Mouse (Mus musculus) adrenal gland, postnatal 25 days (tissue): ENCODE measurements around the gene Ankrd60. TPM values are rescaled to one million over a fixed set of nuclear protein-coding genes. Genes with fewer than 3 reads are reported as not detected.

Source experiments
- DNase-seq: peaks from one replicate; pipeline ENCODE4 v3.0.0; 2021; ENCODE audit warnings: mixed read lengths
- long read RNA-seq: library from polyadenylated mRNA; stranded (forward); transcript quantifications from one replicate; pipeline ENCODE4 v2.0.0, GENCODE M21; 2021
- total RNA-seq: library from RNA; stranded (reverse); gene quantifications from 2 replicates; pipeline ENCODE4 v1.2.3, GENCODE M21; 2021

Gene Ankrd60
- not detected in 2 replicates for total RNA-seq
- long read RNA-seq: 0 reads

DNA sequence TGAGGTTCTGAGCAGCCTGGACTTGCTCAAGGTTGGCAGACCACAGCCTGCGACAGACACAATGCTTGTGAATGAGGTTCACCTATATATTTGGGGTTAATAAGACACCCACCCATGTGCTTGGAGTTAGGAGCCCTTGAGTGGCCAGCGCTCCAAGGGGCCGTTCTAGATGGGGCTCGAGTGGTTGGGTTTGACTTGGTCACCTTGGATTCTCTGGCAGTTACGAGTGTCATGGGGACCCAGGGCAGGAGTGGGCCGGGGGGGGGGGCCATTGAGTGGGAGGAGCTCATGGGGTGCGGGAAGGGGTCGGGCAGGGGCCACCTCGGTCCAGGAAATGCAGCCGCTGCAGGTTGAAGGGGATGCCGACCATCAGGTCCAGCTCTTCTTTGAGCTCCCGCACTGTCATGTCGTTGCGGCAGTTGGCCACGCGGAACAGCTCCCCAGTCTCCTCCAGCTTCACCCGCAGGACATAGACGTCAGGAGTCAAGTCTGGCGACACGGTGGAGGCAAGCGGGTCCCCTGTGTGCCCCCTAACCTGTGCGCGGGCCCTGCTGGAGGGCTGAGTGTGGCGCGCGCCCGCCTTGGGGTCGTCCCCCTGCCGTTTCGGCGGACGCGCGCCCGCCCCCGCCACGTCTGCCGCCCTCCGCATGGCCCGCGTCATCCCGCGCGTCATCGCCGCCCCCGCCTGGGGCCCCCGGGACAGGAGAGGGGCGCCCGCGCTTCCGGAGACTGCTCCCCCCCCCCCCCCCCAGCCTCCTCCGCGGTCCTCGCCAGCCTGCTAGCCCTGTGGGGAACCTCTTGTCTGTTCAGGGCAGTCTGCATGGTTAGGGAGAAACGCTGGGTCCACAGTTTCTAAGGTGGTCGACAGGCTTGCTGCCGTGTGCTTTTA is at the start of gene Ankrd60:
TSS of gene Ankrd60 (minus strand) at position 697 of the 889 bp plus-strand sequence.
- peak; percentile 28 for DNase-seq

DNA sequence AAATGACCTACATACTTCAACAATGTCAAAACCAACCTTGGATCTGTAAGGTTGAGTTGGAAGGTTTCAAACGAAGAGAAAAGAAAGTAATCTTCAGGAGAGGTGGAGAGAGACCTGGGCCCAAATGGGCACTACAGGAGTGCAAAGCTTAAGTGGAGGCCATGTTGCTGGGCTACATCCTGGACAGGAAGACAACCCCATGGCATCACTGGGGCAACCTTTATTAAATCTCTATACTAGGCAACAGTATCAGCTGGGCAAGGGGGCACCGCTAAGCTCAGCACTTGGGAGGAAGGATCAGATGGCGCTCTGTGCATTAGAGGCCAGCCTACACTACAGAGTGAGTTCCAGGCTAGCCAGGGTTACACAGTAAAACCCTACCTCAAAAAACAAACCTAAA is 47.6 kb upstream of the Ankrd60 start:
- DNase-seq: no peak

DNA sequence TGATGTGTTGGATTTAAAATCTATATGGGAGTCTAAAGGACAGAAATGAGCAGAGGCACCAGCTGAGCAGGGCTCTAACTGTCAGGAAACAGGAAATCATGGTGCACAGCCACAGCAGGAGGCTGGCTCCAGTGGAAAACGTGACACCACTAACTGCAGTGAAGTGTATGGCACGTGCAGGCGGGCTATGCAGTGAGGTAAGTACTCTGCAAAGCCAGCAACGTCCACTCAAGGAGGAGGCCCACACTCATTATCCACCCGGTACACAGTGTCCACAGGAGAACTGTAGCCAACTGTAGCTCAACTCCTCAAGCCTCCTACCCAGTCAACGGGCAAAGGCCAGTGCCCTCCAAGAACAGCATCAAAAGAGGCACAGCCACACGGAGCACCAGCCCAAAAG is 46.5 kb upstream of the Ankrd60 start:
- DNase-seq: no peak

DNA sequence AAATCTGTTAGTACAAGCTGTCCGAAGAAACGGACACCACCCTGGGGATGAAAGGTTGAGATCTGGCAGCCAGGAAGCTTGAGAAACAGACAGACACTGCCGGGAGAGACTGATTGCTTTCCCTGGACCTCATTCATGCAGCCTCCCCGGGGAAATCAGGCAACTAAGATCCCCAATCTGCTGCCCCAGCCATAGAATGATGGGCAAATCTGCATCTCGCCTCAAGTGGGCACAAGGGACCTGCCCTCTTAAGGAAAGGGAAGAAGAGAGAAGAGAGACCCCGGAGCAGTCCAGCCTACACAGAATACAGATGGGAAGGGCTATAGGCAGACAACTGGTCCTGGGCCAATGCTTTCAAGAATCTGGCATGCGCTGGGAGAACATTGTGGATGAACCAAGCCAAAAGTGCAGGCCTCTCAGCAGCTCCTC is 44.0 kb upstream of the Ankrd60 start:
- no peak for DNase-seq

DNA sequence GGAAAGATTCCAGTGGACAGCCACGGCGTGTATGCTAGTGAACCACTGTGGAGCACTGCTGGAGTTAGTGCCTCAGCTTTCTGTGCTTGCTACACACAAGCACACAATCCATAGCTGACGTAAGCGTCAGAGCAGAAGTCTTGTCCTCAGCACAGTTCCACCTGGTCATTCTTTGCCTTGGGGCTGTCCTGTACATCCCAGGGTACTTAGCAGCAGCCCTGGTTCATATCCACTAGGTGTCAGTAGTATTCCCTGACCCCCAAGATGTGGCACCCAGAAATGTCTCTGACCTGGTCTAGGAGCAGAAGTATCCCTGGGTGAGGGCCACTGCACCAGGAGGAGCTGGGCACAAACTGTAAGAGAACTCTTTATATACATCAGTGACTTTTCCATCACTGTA is 42.5 kb upstream of the Ankrd60 start:
- DNase-seq: no peak

DNA sequence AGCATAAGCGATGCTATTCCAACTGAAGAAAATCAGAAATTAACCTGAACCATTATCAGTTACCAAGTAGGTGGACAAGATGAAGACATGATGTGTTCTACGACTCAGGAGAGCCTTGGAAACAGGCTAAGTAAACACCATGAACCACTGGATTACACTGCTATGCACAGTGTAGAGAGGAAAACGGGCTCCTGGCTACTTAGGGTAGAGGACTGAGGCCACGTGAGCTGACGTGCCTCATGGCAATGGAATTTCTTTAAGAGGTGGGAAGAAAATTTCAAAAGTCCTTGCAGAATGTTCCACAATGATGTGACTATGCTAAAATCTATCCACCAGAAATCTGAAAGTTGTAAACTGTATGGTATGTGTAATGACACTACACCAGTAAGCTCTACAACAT is 41.0 kb upstream of the Ankrd60 start:
- DNase-seq: no peak

DNA sequence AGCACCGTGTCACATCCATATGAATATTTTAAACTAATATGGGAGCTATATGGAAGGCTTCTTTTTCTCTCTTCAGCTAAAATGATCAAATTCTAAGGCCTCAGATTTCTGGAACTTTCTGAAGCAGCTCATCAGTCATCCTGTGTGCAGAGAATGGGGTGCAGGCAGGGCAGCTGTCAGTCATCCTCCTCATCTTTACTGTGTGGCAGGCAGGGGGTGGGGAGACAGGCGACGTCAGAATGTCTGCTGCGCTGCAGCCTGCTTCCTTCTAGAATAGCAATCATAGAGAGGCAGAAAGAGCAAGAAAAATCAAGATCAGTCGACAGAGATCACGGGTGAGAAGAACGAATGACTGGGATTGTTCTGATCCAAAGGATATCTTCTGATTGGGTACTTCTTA is 38.0 kb upstream of the Ankrd60 start:
- DNase-seq: no peak

DNA sequence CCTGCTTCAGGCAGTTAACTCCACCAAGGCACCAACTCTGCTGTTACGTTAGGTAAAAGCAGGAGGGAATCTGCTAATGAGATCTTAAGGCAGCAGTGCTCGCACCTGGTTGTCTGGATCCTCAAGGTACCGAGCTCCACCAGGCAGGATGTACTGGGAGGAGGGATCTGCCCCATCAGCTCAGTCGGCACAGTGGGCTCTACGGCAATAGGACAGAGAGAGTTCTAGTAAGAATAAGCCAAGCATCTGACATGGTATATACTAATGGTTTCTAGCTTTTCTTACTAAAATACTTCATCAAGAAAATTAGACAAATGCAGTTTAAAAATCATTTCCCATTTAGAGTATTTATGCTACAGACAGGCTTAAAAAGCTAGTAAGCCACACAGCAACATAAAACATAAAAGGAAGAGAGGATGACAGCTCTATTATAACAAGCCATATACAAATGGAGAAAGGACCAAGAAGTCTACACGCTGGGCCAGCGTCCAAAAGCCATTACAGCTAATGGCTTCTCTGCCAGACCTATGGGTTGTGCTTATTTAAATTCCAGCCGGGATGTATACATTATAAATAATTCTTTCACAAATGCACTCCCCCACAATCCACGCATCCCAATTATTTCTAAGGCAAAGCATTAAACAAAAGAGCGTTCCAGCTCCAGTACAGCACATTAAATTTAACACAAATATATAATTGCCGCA is 37.4 kb upstream of the Ankrd60 start:
- DNase-seq: no peak

DNA sequence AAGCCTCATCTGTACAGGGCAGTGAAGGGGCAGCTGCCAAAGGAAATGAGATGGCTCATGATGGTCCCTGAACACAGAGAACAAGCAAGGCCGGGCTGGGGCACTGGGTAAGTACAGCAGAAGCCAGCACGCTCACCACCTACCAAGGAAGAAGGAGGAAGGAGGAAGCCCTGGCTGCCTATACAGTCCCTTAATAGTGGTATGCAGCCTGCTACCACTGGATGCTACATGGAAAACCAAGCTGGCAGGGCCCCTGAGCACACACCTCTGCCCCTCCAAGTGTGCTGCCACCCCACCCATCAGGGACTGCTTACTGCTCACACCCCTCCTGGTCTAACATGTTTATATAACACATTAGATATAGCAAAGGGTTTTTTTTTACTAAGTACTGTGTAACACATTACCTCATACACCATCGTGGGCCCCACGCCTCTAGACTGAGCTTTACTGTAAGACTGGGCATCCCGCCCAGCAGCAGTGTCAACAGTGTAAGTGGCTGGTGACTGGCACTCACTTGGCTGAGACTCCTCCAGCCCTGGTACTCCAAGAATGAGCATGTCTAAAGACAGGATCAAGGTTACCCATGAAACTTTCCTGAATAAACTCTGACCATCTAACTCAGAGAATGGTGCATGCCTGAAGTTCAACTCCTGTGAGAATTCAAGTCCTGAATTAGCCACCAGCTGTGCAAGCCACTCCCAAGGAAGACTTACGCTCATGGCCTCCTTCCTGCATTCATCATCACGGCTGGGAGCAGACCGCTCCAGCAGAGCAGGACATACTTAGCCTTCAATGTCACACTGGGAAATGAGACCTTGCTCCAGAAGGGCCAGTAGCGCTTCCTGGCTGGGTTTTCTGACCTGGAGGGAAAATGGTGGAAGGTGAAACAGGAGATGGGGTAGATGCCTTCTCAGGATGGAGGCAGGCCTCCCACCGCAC is 30.1 kb upstream of the Ankrd60 start:
- peak; percentile 53 for DNase-seq

DNA sequence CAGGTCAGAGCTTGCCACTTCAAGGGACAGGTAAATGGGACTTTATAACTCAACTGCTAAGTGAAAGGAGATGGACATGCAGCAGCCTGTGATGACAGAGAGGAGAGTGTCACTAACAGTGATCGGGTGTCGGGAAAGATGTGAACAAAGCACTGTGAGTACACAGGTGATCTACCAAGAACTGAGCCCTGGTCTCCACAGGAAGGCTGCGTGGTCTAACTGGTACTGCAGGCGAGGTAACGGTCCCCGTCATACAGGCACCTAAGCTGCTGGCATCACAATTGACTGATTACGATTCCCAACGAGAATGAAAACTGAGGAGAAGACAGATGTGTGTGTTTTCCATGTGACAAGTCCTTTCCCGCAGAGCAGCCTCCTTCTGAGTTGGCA is 28.2 kb upstream of the Ankrd60 start:
- DNase-seq: no peak

DNA sequence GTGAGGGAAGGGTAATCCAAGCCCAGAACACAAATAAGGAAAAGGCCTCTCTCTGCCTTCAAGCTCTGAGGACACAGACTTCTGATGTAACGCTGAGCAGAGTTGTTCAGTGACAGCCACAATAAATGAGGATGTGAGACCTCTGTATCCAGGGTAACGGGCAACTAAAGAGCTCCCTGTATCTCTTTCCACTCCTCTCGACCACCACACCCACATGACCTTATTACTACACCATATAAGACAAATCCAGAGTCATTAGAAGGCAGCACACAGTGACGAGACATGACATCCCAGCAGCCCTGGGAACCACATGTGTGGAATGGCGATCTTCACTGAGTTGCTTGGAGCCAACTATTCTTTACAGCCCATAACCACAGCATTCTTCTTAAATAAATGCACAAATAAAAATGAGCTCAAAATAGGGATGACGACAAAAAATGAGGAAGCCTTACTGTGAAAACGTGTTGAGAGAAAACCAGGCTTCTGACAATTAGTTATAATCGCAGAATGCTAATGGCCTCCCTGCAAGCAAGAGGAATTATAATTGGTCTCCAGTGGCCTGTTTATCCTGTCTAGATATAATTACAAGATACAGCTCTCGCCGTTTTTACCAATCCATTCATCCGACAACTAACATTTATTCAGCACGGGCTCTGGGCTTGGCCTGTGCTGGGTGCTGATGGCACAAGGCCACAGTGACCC is 27.7 kb upstream of the Ankrd60 start:
- no peak for DNase-seq

DNA sequence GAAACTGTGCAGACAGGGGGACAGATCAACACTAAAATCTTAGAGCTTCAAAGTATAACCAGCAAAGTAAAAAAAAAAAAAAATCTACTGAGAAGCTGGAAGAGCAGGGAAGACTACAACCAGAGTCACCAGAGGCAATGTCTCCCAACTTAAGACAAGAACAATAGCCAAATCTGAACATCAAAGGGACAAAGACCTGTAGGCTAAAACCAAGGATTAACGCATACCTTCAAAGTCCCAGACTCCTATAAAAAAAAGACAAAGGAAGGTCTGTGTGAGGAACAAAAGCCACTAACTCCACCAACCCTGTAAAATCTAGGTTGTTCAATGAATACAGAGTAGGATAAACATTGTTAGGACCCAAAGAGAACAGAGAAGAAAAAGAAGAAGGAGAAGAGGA is 23.7 kb upstream of the Ankrd60 start:
- no peak for DNase-seq

DNA sequence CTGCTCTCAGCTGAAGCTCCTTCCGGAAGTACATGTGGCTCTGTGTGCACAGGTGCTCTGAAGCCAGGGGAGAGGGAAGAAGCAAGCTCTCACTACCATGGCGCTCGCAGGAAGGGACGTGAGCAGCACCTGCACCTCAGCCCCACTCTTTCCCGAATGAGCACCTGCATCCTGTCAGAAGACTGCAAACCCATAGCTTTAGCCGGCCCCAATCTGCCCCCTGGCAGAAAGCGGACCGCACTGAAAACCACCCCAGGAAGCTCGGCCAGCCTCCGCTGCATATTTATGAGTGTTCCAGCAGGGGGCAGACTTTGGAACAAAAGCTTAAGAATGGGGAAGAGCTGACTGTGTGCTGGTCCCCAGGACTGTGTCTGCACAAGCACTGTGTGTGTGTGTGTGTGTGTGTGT is 17.2 kb upstream of the Ankrd60 start:
- no peak for DNase-seq

DNA sequence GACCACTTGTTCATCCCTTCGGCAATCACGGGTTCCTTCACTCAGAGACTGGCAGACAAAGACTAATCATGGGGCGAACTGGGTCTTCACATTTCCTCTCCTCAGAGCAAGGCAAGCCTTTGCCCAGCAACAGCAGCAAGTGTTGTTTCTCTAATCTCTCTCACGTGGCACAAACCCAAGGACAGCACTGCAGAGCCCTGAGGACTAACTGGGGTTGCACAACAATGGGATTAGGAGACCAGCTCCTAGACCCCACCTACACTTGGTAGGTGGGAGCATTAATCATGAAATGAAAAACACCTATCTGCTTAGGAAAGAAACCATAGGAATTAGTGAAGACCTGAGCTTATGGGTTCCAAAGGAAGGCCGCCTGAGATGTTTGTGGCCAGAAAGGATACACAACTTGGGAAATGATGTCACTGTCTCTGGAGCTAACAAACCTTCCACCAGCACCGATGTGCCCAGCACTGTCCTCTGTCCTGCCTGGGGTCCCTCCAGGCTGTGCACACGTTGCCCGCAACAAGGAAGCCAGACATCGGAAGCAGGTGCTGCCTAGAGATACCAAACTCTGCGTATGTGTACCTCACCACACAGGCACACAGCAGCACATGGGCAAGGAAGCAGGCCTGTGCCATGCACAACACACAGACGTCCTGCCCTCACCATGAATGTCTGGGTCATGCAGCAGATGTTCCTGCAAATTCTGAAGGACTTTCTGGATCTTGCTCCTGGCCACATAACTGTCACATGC is 16.3 kb upstream of the Ankrd60 start:
- DNase-seq: no peak

DNA sequence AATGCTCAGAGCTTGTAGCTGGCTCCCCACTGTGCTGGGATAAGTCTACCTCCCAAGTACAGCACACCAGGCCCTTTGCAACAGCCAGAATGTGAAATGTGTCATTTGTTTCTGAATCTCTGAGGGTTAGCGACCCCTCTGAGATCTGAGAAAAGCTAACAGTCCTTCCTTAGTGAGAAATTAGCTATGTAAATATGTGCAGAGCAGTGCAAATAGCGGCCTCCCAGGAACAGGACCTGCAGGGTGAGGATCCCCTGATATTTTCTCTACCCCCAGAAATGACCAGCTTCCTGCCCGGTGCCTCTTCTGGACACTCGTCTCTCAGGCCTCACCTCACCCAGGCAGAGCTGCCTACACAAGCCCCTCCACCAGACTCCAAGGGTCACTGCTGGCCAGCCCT is 15.7 kb upstream of the Ankrd60 start:
- DNase-seq: no peak

DNA sequence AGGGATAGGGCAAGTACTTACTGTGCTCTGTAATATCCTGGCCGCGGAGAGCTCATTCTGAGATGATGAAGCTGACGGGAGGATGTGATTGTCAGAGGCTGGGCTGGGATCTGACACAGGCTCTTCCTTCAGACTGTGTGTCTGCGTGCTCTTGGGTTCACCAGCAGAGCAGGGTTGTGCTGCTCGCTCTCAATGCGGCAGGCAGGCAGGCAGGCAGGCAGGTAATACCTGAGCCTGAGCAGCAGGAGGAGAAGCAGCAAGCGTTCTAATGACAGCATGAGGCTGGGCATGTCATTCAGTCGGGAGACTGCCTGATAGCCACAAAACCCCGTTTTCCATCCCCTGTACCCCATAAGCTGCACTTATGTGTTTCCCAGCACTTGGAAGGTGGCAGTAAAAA is 14.6 kb upstream of the Ankrd60 start:
- no peak for DNase-seq

DNA sequence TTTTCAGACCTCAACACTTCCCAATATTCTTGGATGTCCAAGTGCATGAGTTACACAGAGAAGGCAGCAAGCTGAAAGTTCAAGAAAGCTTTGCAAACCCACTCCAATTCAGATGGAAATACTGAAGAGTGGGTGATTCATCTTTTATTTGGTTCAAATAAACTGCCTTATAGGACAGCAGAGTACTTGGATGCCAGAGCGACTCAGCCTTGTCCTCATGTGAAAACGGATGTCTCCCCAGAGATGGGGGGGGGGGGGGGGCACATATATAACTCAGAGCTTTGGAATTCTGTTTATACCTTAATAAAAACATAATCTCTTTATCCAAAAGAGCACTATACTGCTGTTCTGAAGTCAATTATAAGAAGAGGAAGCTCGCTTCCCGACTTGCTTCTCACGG is 9.2 kb upstream of the Ankrd60 start:
- DNase-seq: no peak

DNA sequence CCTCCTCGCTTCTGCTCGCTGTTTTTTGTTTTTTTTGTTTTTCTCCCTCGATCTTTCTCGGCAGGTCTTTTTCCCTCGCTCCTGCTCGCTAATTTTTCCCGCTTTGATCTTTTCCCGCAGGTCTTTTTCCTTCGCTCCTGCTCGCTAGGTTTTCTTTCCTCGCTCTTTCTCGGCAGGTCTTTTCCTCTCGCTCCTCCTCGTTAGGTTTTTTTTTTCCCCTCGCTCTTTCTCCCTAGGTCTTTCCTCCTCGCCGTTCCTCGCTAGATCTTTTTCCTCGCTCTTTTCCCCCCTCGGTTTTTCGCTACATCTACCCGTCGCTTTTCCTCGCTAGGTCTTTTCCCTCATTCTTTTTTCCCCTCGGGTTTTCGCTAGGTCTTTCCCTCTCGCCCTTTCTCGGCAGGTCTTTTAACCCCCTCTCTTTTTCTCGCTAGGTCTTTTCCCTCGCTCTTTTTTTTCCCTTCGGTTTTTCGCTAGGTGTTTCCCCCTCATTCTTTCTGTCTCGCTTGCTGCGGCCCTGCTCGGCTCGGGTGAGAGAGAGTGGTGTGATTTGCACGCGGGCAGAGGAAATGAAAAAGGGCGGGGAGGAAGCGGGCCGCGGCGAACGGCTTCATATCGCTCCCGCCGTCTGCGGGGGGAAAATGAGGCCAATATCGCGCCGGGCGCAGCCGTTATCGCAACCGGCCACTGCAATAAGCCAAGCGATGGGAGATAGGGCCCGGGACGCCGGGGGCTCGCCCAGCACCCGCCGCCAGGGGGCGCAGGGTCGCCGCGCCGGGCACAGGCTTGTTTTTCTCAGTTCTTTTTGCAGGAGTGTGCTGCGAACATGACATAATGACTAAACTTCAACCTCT is 8.2 kb upstream of the Ankrd60 start:
- DNase-seq: peak; percentile 85

DNA sequence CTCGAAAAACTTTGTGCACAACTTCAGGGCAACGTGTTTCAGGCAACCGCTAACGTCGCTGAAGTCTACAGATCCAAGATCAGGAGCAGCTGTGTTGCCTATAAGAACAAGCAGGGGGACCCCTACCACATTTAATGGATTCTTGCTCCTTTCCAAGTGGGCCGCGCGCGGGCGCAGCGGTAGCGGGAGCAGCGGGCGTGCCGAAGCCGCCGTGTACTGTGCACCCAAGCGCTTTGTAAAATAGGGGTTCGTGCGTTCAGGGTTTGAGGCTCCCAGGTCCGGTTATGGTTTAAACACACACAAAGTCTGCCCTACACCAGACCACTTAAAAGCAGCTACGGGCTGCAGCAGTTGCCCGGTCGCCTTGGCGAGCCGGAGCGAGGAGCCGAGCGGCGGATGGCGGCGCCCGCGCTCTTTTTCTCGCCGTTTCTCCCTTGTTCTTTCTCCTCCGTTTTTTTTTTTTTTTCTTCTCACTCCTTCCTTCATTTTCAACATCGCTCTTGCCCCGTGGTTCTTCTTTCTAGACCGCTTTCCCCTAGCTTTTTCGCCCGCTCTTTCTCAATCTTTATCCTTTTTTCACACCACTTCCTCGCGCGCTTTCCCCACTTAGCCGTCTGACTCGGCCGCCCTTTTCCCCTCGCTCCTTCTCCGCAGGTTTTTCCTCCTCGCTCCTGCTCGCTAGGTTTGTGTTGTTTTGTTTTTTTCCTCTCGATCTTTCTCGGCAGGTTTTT is 7.4 kb upstream of the Ankrd60 start:
- peak; percentile 29 for DNase-seq
